Mouse (Mus musculus) gastrocnemius, postnatal 14 days (tissue): ENCODE results near the gene Cinp. TPM values are rescaled to one million over a fixed set of nuclear protein-coding genes. Genes with fewer than 3 reads are reported as not detected.

Experiments
- DNase-seq: peaks from one replicate; pipeline ENCODE4 v3.0.0; 2021; ENCODE audit warnings: mixed read lengths
- intact Hi-C: fragments of 180-260 bp; cut with DNase I; formaldehyde crosslinking; loops from one replicate; pipeline ENCODE4 v1.15.1; 2025; ENCODE audit warnings: low total_unique reads
- total RNA-seq, 2 experiments: library from RNA; stranded (reverse); gene quantifications; 2 replicates each; pipeline ENCODE4 v1.2.3; 2021

The Cinp gene
- total RNA-seq, 2 experiments from 2014 or later, result 30.5 to 32.9 TPM

DNA sequence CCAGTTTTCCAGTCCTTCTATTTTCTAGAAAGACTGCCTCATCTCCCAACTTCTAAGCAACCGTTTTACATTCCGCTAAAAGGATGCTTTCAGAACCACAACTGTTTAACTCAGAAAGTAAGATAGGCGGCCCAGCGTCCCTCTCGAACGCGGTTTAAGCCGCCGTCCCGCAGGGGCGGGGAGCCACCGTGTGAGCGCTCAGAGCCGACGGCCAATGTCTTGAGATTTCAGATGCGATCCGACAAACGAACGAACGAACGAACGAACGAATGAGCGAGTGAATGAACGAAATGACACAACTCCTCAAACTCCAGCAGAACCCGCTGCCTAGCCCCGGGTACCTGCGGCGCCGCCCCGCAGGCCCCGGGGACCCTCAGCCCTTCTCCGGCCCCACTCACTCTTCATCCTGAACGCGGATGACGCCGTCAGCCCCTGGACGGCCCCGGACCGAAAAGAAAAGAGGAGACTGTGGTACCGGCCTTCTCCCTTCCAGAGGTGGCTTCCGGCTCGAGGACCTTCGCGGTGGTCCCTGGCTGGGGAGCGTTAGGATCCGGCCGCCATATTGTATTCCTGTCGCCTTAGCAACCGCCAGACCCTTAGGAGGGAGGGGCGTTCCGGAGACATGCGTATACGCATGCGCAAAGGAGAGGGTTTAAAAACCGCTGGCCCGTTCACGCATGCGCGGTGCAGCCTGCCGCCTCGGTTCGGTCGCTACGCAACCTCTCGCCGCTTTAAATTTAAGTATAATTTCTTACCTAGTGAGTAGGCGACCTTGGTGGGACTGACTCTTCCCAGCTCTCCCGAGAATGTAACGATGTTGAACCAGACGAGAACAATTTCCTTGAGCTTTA is 48.4 kb downstream of the Cinp start, which contains the start of gene Mok:
Gene Mok (minus strand): TSS at position 592 of the 851 bp plus-strand sequence.
- peak; percentile 94 for DNase-seq
- intact Hi-C loops, result loop anchor here (5.0 kb wide), 1 partner anchor 243 kb away; no protein-coding TSS in a partner anchor

GRCm38 (mm10) chr12:110837850-110838249 is 51.1 kb downstream of the Cinp start:
- DNase-seq, result no peak
- intact Hi-C loops, result loop anchor here (10.0 kb wide), 2 partner anchors 113 to 403 kb away; no protein-coding TSS in a partner anchor

GRCm38 (mm10) chr12:110837192-110837841 is 51.6 kb downstream of the Cinp start:
- DNase-seq, result no peak
- intact Hi-C loops, result loop anchor here (10.0 kb wide), 2 partner anchors 113 to 403 kb away; no protein-coding TSS in a partner anchor

DNA sequence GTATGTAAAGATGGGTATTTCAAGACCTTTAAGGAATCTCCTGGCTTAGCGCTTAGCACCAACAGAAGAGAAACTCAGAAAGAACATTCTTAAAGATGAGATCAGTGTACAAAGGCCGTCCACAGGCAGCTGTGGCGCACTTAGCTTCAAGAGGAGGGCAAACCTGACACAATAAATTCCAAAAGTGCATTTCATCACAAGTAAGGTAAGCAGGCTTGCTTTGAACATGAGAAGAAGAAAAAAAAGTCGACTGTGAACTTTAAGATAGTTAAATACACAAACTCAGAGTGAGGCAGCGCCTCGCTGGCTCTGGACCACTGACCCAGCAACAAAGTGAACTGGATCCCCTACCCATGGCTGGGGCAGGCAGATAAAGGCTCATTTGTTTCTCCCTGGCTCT is 52.2 kb downstream of the Cinp start:
- intact Hi-C loops, result loop anchor here (10.0 kb wide), 2 partner anchors 112 to 402 kb away; no protein-coding TSS in a partner anchor
- no peak for DNase-seq

GRCm38 (mm10) chr12:110835182-110835581 is 53.8 kb downstream of the Cinp start:
- intact Hi-C loops, result loop anchor here (10.0 kb wide), 2 partner anchors 110 to 400 kb away; no protein-coding TSS in a partner anchor
- DNase-seq, result no peak

DNA sequence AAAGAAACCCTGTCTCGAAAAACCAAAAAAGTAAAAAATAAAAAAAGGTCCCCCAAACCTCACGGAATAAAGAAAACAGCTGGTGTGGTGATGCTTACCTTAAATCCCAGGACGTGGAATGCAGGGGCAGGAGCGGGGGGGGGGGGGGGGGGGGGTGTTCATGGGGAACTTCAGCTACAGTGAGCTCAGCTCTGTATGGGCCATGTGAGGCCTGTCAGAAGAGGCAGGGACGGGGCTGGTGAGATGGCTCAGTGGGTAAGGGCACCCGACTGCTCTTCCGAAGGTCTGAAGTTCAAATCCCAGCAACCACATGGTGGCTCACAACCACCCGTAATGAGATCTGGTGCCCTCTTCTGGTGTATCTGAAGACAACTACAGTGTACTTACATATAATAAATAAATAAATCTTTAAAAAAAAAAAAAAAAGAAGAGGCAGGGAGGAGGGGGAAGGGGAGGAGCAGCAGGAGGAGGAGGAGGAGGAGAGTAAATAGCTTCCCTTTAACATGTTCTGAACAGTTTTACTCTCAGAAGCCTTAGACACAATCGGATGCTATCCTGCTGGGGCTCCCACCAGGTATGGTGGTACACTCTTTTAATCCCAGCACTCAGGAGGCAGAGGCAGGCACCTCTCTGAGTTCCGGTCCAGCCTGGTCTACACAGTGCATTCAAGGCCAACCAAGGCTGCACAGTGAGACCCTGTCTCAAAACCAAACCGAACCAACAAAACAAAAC is 58.5 kb downstream of the Cinp start:
- intact Hi-C loops, result loop anchor here (10.0 kb wide), 2 partner anchors 106 to 396 kb away; no protein-coding TSS in a partner anchor
- DNase-seq, result no peak

DNA sequence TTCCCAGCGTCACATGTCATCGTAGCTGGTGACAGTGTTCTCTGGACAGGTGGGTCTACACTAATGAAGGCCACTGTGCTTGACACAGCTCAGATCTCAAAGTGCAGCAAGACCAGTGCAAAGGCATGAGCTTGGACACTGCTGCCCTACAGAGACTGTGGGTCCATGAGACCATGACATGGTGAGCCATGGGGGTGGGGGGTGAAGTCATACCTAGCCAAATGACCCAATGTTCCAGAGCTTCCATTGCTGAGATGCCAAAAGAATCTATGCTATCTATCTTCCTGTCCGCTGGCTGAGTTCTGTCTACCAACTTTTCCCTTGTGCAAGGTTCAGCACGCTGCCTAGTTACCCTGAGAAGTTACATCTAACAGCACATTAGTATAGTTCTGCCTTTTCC is 60.0 kb downstream of the Cinp start:
- intact Hi-C loops, result no loop called here

More for the DNA sequence above, 60.0 kb downstream of the Cinp start:
- DNase-seq, result no peak

Other genes starting within 250 kb of the Cinp start
- gene 1700001K19Rik, start 206.5 kb downstream of the Cinp start, total RNA-seq, result not detected
- 10 to 100 TPM; 33.3 to 62.2 TPM for gene Hsp90aa1, start 186.4 kb downstream of the Cinp start, total RNA-seq
- gene Wdr20, start 151.2 kb downstream of the Cinp start, total RNA-seq, result 10 to 100 TPM; 19.1 to 20.3 TPM
- gene Mok, start 48.2 kb downstream of the Cinp start, total RNA-seq, result under 1 TPM; 0.25 to 0.31 TPM
- gene Zfp839, start 38.9 kb downstream of the Cinp start, total RNA-seq, result 1 to 10 TPM; 3.9 to 5.4 TPM
- gene Tecpr2, start 119 bp upstream of the Cinp start, total RNA-seq, result 1 to 10 TPM; 2.7 to 2.8 TPM
- gene Ankrd9, start 89.9 kb upstream of the Cinp start, total RNA-seq, result 100 to 1,000 TPM in 1 of 2 experiments, 10 to 100 TPM in 1; 87.2 to 221 TPM
- 10 to 100 TPM; 11.5 to 12.7 TPM for gene Rcor1, start 150.2 kb upstream of the Cinp start, total RNA-seq